In the genomic region with DNA sequence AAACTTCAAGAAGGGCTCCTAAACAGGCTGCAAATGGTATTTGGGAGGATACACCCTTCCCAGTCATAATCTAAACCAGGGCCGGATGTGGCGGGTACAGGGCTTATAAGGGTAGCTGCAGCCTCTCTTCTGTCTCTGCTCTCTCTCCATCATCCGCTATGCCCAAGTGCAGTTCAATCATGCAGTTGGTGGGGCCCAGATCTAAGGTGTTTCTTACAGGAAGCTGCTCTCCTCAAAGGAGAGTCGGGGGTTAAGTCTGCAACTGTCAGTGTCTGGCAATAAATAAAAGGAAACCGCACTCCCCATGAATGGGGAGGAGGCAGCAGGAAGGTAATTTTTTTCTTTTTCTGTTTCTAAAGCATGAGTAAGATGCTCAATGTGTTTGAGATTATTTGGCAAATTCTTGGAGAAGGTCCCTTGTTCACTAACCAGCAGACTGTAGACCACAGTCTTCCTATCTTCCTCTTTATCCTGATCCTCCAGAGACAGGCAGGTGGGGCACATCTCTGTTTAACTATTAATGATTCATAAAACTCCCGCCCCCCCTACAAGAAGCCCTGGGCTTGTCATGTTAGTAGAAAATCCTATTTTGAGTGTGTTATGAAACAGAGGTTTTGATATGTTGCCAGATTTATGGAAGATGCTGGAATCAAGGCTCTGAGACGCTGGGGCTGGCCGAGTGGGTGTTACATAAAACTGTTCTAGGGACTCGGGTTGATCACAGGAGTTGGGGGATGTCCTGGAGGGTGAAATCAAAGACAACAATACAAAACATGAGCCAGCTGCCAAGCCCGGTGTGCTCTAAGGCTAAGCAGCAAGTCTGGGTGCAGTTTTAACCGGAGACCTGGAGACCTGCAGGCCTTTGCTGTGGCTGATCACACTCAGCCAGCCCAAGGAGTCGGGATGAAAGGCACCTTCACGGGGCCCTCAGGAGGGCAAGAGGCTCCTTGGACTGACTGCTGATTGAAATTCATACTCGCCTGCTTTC, we compare ENCODE assay signal across 8 mouse cellular contexts.
DNase-seq lines count a peak whose midpoint lies in the region; ATAC-seq and TF ChIP-seq lines count a peak whose summit lies in the region.

No protein-coding gene starts in this region.

- H3K27me3 ChIP-seq in midbrain, embryonic 10.5 days (ENCODE audit: low read depth, poor library complexity, severe bottlenecking) = no peaks in the 10 kb centered on the region; the same call in 1 of the 2 replicates
- H3K27me3 ChIP-seq in midbrain, embryonic 11.5 days (ENCODE audit: control insufficient read depth, insufficient read depth, low read length) = no peaks in the 10 kb centered on the region
- H3K27me3 ChIP-seq in heart, postnatal 0 days (ENCODE audit: control insufficient read depth, insufficient read depth, low read length) = no peaks in the 10 kb centered on the region
- H3K27me3 ChIP-seq in midbrain, postnatal 0 days (ENCODE audit: insufficient read depth, low read length) = no peaks in the 10 kb centered on the region

- H3K4me2 ChIP-seq in midbrain, embryonic 11.5 days = no peak overlapping the region
- H3K4me2 ChIP-seq in heart, postnatal 0 days (ENCODE audit: low read depth, low read length) = peak overlapping the region; percentile 0; the same call in 1 of the 2 replicates
- H3K4me2 ChIP-seq in midbrain, postnatal 0 days (ENCODE audit: low read depth, low read length, poor library complexity, severe bottlenecking) = no peak overlapping the region

- peaks cover 86% of the 10 kb centered on the region for H3K4me1 ChIP-seq in midbrain, embryonic 10.5 days
- H3K4me1 ChIP-seq in midbrain, embryonic 11.5 days (ENCODE audit: control insufficient read depth, insufficient read depth, low read length) = peaks cover 57% of the 10 kb centered on the region
- H3K4me1 ChIP-seq in heart, postnatal 0 days (ENCODE audit: control insufficient read depth, insufficient read depth) = peaks cover 63% of the 10 kb centered on the region
- H3K4me1 ChIP-seq in midbrain, postnatal 0 days (ENCODE audit: insufficient read depth, low read length) = peaks cover 57% of the 10 kb centered on the region

- no peak overlapping the region for H3K9ac ChIP-seq in midbrain, embryonic 11.5 days (ENCODE audit: low read length)
- H3K9ac ChIP-seq in heart, postnatal 0 days (replicated peaks; ENCODE audit: low read depth, low read length) = no peak overlapping the region
- 0 out of 2 replicates have a peak overlapping the region, but pooled peaks have one; percentile 24 for H3K9ac ChIP-seq in midbrain, postnatal 0 days (replicated peaks; ENCODE audit: low read length, poor library complexity, severe bottlenecking)

- H3K9me3 ChIP-seq in midbrain, embryonic 10.5 days (replicated peaks) = no peaks in the 10 kb centered on the region
- no peaks in the 10 kb centered on the region for H3K9me3 ChIP-seq in midbrain, embryonic 11.5 days (ENCODE audit: control insufficient read depth, low read length)
- H3K9me3 ChIP-seq in heart, postnatal 0 days (replicated peaks; ENCODE audit: control insufficient read depth, low read length) = no peaks in the 10 kb centered on the region
- H3K9me3 ChIP-seq in midbrain, postnatal 0 days (ENCODE audit: low read length) = no peaks in the 10 kb centered on the region

- no peak for DNase-seq in midbrain, embryonic 10.5 days (ENCODE audit: low spot score)
- DNase-seq in midbrain, embryonic 11.5 days (ENCODE audit: low spot score, missing footprints) = no peak
- peak; percentile 36 for DNase-seq in c-Kit-positive CD71-negative TER-119-negative erythroid progenitor cells, embryonic 14.5 days (ENCODE audit: low read depth)
- peak; percentile 47 for DNase-seq in heart, postnatal 0 days (ENCODE audit: low spot score)
- DNase-seq in kidney, postnatal 25 days = peak; percentile 48 to 88
- no peak for DNase-seq in midbrain, postnatal 0 days (ENCODE audit: low spot score)
- no peak for DNase-seq in layer of hippocampus, adult 8-10 months (ENCODE audit: low spot score in 2 of 2)
- no peak for DNase-seq in retina, embryonic 14.5 days (ENCODE audit: low spot score)

- ATAC-seq in midbrain, embryonic 11.5 days (ENCODE audit: low FRiP score) = no peak
- ATAC-seq in heart, postnatal 0 days (ENCODE audit: insufficient read depth, low read depth) = no peak
- no peak for ATAC-seq in midbrain, postnatal 0 days (ENCODE audit: low FRiP score)

- TF ChIP-seq EP300 in heart, postnatal 0 days (IDR thresholded peaks at IDR 0.05; ENCODE audit: low read depth) = no peak

- no peaks in the 10 kb centered on the region for H3K36me3 ChIP-seq in midbrain, embryonic 10.5 days
- no peaks in the 10 kb centered on the region for H3K36me3 ChIP-seq in midbrain, embryonic 11.5 days (ENCODE audit: control insufficient read depth, insufficient read depth, low read length)
- H3K36me3 ChIP-seq in heart, postnatal 0 days (replicated peaks; ENCODE audit: control insufficient read depth, insufficient read depth, low read length) = no peaks in the 10 kb centered on the region
- no peaks in the 10 kb centered on the region for H3K36me3 ChIP-seq in midbrain, postnatal 0 days (ENCODE audit: insufficient read depth, low read length)

- H3K4me3 ChIP-seq in midbrain, embryonic 10.5 days = no peak overlapping the region
- no peak overlapping the region for H3K4me3 ChIP-seq in midbrain, embryonic 11.5 days (ENCODE audit: low read depth, low read length)
- no peak overlapping the region for H3K4me3 ChIP-seq in heart, postnatal 0 days (ENCODE audit: low read depth, low read length)
- H3K4me3 ChIP-seq in midbrain, postnatal 0 days (ENCODE audit: low read depth, low read length) = no peak overlapping the region

- peak overlapping the region; percentile 55 for H3K27ac ChIP-seq in midbrain, embryonic 10.5 days (replicated peaks)
- no peak overlapping the region for H3K27ac ChIP-seq in midbrain, embryonic 11.5 days (ENCODE audit: low read depth, low read length)
- H3K27ac ChIP-seq in heart, postnatal 0 days (ENCODE audit: low read depth) = peak overlapping the region; percentile 86
- peak overlapping the region; percentile 71 for H3K27ac ChIP-seq in midbrain, postnatal 0 days (ENCODE audit: low read depth, low read length)

- TF ChIP-seq CTCF in heart, postnatal 0 days (IDR thresholded peaks at IDR 0.05; ENCODE audit: low read depth) = no peak
- TF ChIP-seq CTCF in midbrain, postnatal 0 days (IDR thresholded peaks at IDR 0.05) = no peak

- 53% methylated on average over 14 of the region's 14 CpGs for WGBS in midbrain, embryonic 10.5 days
- 54% methylated on average over 14 of the region's 14 CpGs for WGBS in midbrain, embryonic 11.5 days
- 43% methylated on average over 14 of the region's 14 CpGs for WGBS in heart, postnatal 0 days
- WGBS in midbrain, postnatal 0 days = 36% methylated on average over 14 of the region's 14 CpGs

Comparison
In these comparisons a context has a peak if more than half of its experiments do, and no peak if none do; other contexts are left out.
1. DNase-seq: peak in c-Kit-positive CD71-negative TER-119-negative erythroid progenitor cells, embryonic 14.5 days (single experiment), heart, postnatal 0 days (single experiment) and kidney, postnatal 25 days (2 of 2); none in midbrain, embryonic 10.5 days (single experiment), midbrain, embryonic 11.5 days (single experiment), midbrain, postnatal 0 days (single experiment), layer of hippocampus, adult 8-10 months (0 of 2) and retina, embryonic 14.5 days (single experiment).